Mouse (Mus musculus): Measurements from ENCODE around the gene Grap2. TPM values are rescaled to one million over a fixed set of nuclear protein-coding genes. Genes with fewer than 3 reads are reported as not detected.
"Not testable (repeated sequence)": the region's sequence is repeated elsewhere in the genome, so short reads cannot be mapped to it uniquely, and the experiment has no call there.

Gene Grap2
- polyA plus RNA-seq, 1 experiment from 2014 or later, result 0.66 TPM

DNA sequence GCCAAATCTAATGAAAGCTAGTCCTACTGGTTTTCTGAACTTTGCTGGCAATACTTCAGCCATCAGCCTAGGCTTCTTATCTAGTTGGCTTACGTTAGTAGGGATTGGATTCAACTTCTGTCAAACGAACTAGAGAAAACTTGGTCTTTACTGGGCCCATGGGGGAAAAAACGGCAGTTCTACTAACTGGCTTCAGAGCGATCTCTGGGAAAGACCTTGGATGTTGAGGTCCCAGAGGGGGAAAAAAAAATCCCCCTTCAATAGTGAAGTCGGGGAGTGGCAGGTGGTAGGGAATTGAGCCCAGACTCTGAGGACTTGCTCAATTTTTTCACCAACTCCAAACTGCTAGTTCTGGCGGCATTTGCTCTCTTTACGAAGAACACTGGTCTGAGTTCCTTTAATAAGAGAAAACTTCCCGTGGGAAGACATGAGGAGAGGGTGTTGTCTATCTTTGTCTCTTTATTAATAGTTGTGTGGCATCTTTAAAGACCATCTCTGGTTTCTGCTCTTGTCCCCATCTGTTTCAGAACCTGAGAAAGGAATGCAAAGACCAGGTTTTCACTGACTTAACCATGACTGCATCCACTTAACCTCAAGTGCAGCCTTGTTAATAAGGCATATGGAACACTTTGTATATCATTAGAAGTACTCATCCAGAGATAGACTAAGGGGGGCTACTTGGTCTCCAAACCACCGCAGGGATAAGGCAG lies 572 bp downstream of the Grap2 start:
- ATAC-seq (ENCODE audit: low FRiP score, low TSS enrichment), result no peak
- Histone ChIP-seq H3K9me3 (ENCODE audit: control insufficient read depth, low read length) (no peaks in the 10 kb centered on the region), H3K4me1 (ENCODE audit: control insufficient read depth, insufficient read depth, low read length) (peaks cover 12% of the 10 kb centered on the region; the same call in 1 of the 2 replicates), H3K4me2 (ENCODE audit: low read length) (no peak overlapping the region), H3K27me3 (ENCODE audit: control insufficient read depth, insufficient read depth, low read length) (no peaks in the 10 kb centered on the region), H3K9ac (replicated peaks; ENCODE audit: low read length) (no peak overlapping the region), H3K27ac (replicated peaks; ENCODE audit: low read depth, low read length) (no peak overlapping the region), H3K4me3 (replicated peaks; ENCODE audit: low read depth, low read length) (no peak overlapping the region), H3K36me3 (ENCODE audit: control insufficient read depth, insufficient read depth, low read length) (no peaks in the 10 kb centered on the region)
- no peak for DNase-seq
- 78% methylated on average over 9 of the region's 9 CpGs for WGBS

DNA sequence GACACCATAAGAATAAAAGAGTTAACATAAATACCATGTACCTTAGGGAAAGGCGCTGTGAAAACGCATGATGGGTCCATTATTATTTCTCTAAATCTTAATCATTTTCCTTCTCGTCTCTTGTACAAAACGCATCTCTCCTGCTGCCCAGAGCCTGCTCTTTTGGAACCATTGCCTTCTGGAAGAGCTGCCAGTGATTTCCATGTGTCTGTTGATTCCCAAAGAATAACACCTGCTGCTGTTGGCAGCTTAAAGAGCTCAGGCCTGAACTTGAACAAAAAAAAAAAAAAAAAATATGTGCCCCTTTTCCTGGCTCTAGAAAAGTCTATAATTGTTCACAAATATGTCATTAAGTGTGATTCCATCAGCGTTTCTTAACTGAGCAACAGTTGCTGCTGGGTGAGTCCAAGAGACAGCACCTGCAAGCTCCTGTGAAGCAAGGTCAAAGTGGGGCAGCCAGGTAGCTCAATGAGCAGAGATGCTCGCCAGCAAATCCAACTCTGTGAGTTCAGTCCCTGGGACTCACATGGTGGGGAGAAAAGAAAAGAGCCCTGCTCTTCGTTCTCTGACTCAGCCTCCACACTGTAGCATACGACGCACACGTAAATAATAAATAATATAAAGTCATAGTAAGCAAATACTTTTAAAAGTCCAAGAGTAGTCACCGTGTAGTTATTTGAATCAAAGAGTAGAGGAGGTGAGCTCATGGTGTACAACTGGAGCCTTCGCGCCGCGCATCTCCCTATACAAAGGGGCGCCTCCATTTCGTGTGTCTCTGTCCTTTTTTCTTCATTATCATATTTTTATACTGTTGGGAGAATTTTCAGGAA lies 2.0 kb downstream of the Grap2 start:
- Histone ChIP-seq H3K9me3 (ENCODE audit: control insufficient read depth, low read length) (no peaks in the 10 kb centered on the region), H3K36me3 (ENCODE audit: control insufficient read depth, insufficient read depth, low read length) (no peaks in the 10 kb centered on the region), H3K27ac (replicated peaks; ENCODE audit: low read depth, low read length) (no peak overlapping the region), H3K4me2 (ENCODE audit: low read length) (no peak overlapping the region), H3K9ac (replicated peaks; ENCODE audit: low read length) (no peak overlapping the region), H3K4me1 (ENCODE audit: control insufficient read depth, insufficient read depth, low read length) (peaks cover 15% of the 10 kb centered on the region; the same call in 1 of the 2 replicates), H3K27me3 (ENCODE audit: control insufficient read depth, insufficient read depth, low read length) (no peaks in the 10 kb centered on the region), H3K4me3 (replicated peaks; ENCODE audit: low read depth, low read length) (no peak overlapping the region)
- ATAC-seq (ENCODE audit: low FRiP score, low TSS enrichment), result no peak
- 91% methylated on average over 17 of the region's 17 CpGs for WGBS
- DNase-seq, result no peak

DNA sequence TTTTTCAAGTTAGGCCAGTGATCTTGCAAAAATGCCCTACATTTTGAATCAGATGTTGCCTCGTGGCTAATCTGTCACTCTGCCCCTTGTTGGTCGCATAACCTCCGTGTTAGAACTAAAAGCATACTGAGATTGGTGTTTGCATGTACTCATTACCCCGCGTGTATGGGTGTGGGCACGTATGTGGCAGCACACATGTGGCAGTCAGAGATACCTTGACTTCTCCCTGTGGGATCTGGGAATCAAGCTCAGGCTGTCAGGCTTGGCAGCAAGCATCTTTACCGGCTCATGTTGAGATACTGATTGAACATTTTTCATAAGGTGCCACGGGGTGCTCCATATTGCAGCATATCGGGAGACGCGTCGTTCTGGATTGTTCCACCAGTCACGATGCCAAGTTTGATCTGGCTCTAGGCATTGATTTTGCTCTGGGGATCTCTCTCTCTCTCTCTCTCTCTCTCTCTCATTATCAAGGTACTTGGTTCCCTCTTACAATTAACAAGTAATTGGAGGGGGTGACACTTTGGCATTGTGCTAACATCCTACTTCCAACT lies 3.5 kb downstream of the Grap2 start:
- DNase-seq (no peak), ATAC-seq (ENCODE audit: low FRiP score, low TSS enrichment) (no peak)
- Histone ChIP-seq H3K4me2 (ENCODE audit: low read length) (no peak overlapping the region), H3K9me3 (ENCODE audit: control insufficient read depth, low read length) (no peaks in the 10 kb centered on the region), H3K9ac (replicated peaks; ENCODE audit: low read length) (no peak overlapping the region), H3K27ac (replicated peaks; ENCODE audit: low read depth, low read length) (no peak overlapping the region), H3K4me3 (replicated peaks; ENCODE audit: low read depth, low read length) (no peak overlapping the region), H3K36me3 (ENCODE audit: control insufficient read depth, insufficient read depth, low read length) (no peaks in the 10 kb centered on the region), H3K27me3 (ENCODE audit: control insufficient read depth, insufficient read depth, low read length) (no peaks in the 10 kb centered on the region), H3K4me1 (ENCODE audit: control insufficient read depth, insufficient read depth, low read length) (peaks cover 15% of the 10 kb centered on the region; the same call in 1 of the 2 replicates)
- 83% methylated on average over 13 of the region's 13 CpGs for WGBS

- Histone ChIP-seq H3K4me1 (ENCODE audit: control insufficient read depth, insufficient read depth, low read length) (peaks cover 15% of the 10 kb centered on the region; the same call in 1 of the 2 replicates), H3K27me3 (ENCODE audit: control insufficient read depth, insufficient read depth, low read length) (no peaks in the 10 kb centered on the region), H3K27ac (replicated peaks; ENCODE audit: low read depth, low read length) (no peak overlapping the region), H3K9me3 (ENCODE audit: control insufficient read depth, low read length) (no peaks in the 10 kb centered on the region), H3K36me3 (ENCODE audit: control insufficient read depth, insufficient read depth, low read length) (no peaks in the 10 kb centered on the region), H3K9ac (replicated peaks; ENCODE audit: low read length) (no peak overlapping the region), H3K4me3 (replicated peaks; ENCODE audit: low read depth, low read length) (no peak overlapping the region), H3K4me2 (ENCODE audit: low read length) (no peak overlapping the region)
- DNase-seq (no peak), ATAC-seq (ENCODE audit: low FRiP score, low TSS enrichment) (no peak)
- WGBS, result 73% methylated on average over 11 of the region's 11 CpGs
Observed at GRCm38 (mm10) chr15:80576415-80576994, 4.1 kb downstream of the Grap2 start.

DNA sequence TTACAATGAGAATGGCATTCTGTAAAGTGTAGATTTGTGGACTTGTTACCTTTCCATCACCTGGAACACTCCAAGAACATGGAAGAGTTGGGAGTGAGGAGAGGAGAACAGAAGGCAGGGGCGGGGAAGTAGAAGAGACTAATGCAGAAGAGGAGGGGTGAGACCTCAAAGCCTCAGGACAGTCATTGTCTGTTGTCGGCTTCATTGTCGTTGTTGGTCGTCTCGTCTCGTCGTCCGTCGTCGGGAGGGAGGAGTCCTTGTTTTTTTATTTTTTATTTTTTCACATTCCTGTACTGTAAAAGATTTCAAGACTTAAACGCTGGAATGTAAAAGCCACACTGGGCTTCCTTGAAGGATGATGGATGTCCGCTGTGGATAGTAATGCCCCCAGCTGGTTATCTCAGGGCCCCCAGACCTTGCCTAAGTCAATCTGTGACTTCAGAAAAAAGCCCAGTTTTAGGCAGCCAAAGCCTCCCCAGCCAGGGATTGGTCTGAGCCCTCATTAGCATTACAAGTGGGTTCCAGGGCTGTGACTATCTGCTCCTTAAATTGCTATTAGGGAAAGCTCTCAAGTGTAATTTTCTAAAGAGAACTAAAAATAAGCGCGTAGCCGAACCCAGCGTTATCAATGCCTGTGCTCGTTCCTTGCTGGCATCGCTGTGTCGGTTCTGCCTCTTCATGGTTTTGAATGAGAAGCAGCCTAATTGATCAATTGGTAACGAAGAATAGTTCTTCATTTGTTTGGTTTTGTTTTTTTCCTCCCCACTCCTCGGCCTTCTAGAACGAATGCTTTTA lies 5.0 kb downstream of the Grap2 start:
- Histone ChIP-seq H3K4me3 (replicated peaks; ENCODE audit: low read depth, low read length) (no peak overlapping the region), H3K36me3 (ENCODE audit: control insufficient read depth, insufficient read depth, low read length) (no peaks in the 10 kb centered on the region), H3K27ac (replicated peaks; ENCODE audit: low read depth, low read length) (no peak overlapping the region; the same call in 1 of the 2 replicates), H3K4me2 (ENCODE audit: low read length) (peak overlapping the region; percentile 31), H3K4me1 (ENCODE audit: control insufficient read depth, insufficient read depth, low read length) (peaks cover 15% of the 10 kb centered on the region; the same call in 1 of the 2 replicates), H3K9ac (replicated peaks; ENCODE audit: low read length) (no peak overlapping the region), H3K9me3 (ENCODE audit: control insufficient read depth, low read length) (no peaks in the 10 kb centered on the region), H3K27me3 (ENCODE audit: control insufficient read depth, insufficient read depth, low read length) (no peaks in the 10 kb centered on the region)
- ATAC-seq (ENCODE audit: low FRiP score, low TSS enrichment) (no peak), DNase-seq (peak; percentile 48)
- WGBS, result 6% methylated on average over 22 of the region's 22 CpGs

GRCm38 (mm10) chr15:80579121-80579520 lies 6.7 kb downstream of the Grap2 start:
- Histone ChIP-seq H3K27me3 (ENCODE audit: control insufficient read depth, insufficient read depth, low read length) (no peaks in the 10 kb centered on the region), H3K36me3 (ENCODE audit: control insufficient read depth, insufficient read depth, low read length) (no peaks in the 10 kb centered on the region), H3K4me3 (replicated peaks; ENCODE audit: low read depth, low read length) (no peak overlapping the region), H3K27ac (replicated peaks; ENCODE audit: low read depth, low read length) (no peak overlapping the region), H3K9ac (replicated peaks; ENCODE audit: low read length) (no peak overlapping the region), H3K4me2 (ENCODE audit: low read length) (no peak overlapping the region), H3K9me3 (ENCODE audit: control insufficient read depth, low read length) (no peaks in the 10 kb centered on the region), H3K4me1 (ENCODE audit: control insufficient read depth, insufficient read depth, low read length) (peaks cover 15% of the 10 kb centered on the region; the same call in 1 of the 2 replicates)
- WGBS, result 65% methylated on average over 3 of the region's 3 CpGs
- DNase-seq (no peak), ATAC-seq (ENCODE audit: low FRiP score, low TSS enrichment) (no peak)

DNA sequence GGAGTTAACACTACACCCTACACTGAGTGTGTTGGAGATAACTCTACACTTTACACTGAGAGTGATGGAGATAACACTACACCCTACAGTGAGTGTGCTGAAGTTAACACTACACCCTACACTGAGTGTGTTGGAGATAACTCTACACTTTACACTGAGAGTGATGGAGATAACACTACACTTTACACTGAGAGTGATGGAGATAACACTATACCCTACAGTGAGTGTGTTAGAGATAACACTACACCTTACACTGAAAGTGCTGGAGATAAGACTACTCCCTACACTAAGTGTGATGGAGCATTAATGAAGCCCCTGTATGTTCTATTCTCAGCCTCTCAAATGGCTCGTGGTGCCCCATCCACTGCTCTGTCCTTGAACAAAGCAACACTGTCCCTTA lies 8.2 kb downstream of the Grap2 start:
- not testable (repeated sequence) for H3K9ac ChIP-seq (replicated peaks; ENCODE audit: low read length); H3K27ac ChIP-seq (replicated peaks; ENCODE audit: low read depth, low read length); DNase-seq; H3K27me3 ChIP-seq (ENCODE audit: control insufficient read depth, insufficient read depth, low read length); H3K9me3 ChIP-seq (ENCODE audit: control insufficient read depth, low read length); H3K4me2 ChIP-seq (ENCODE audit: low read length); H3K36me3 ChIP-seq (ENCODE audit: control insufficient read depth, insufficient read depth, low read length); H3K4me3 ChIP-seq (replicated peaks; ENCODE audit: low read depth, low read length); ATAC-seq (ENCODE audit: low FRiP score, low TSS enrichment)
- WGBS, result 60% methylated on average over 1 of the region's 1 CpGs
- H3K4me1 ChIP-seq (ENCODE audit: control insufficient read depth, insufficient read depth, low read length), result peaks cover 15% of the 10 kb centered on the region; the same call in 1 of the 2 replicates

All from midbrain, embryonic 14.5 days (tissue).